ENCODE assay signal across 7 mouse cellular contexts in the genomic region with DNA sequence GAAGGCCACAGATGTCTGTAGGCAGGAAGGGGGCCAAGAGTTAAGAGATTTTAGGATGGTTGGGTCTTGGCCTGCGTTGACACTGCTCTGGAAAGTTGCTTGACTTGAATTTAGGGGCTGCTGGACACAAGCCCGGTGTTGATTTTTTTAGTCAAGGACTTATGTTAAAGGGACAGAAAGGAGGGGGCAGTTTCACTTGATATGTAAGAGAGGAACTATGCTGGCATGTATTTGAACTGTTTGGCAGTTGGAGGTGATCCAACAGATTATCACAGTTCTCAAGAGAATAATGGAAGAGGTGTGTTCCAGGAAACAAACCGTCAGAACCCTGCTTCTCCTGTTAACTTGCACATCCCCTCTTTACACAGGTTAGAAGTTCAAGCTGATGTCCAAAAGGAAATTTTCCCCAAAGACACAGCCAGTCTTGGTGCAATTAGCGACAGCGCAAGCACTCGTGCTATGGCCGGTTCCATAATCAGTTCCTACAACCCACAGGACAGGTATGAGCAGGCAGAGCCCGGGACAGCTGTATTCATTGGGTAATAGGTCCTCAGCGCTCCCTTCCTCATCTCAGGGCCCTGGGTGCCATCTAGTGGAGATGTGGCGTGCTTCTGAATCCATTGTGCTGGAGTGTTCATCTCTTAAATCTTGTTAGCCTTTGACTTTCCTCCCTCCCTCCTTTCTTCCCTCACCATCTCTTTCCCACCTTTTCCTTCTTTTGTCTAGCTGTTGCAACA. TPM values are rescaled to one million over a fixed set of nuclear protein-coding genes. Genes with fewer than 3 reads are reported as not detected.
DNase-seq lines count a peak whose midpoint lies in the region; ATAC-seq and TF ChIP-seq lines count a peak whose summit lies in the region.

No protein-coding gene starts in this region.

- ATAC-seq in Patski, result no peak
- ATAC-seq in forebrain, postnatal 0 days, result peak; percentile 84
- 0 out of 2 replicates have a peak, but pooled peaks have one; percentile 48 for ATAC-seq in hindbrain, embryonic 12.5 days (ENCODE audit: low FRiP score)

- H3K36me3 ChIP-seq in forebrain, postnatal 0 days (ENCODE audit: insufficient read depth), result peaks cover 48% of the 10 kb centered on the region
- H3K36me3 ChIP-seq in hindbrain, embryonic 12.5 days, result peaks cover 50% of the 10 kb centered on the region
- peaks cover 57% of the 10 kb centered on the region for H3K36me3 ChIP-seq in macrophage (ENCODE audit: inconsistent target)

- no peak overlapping the region for H3K9ac ChIP-seq in forebrain, postnatal 0 days
- H3K9ac ChIP-seq in hindbrain, embryonic 12.5 days, result no peak overlapping the region

- DNase-seq in Patski (ENCODE audit: low read depth, low spot score), result no peak
- peak; percentile 82 to 87 for DNase-seq in cerebellum, adult 18-20 months
- DNase-seq in forebrain, postnatal 0 days, result peak; percentile 82
- DNase-seq in layer of hippocampus, postnatal 25 days (ENCODE audit: extremely low spot score in 1 of 2, low spot score in 1 of 2), result peak; percentile 45 to 58
- DNase-seq in right cerebral cortex, postnatal 25 days, result peak; percentile 54

- TF ChIP-seq CTCF in Patski (IDR thresholded peaks at IDR 0.05), result peak; percentile 88
- TF ChIP-seq CTCF in forebrain, postnatal 0 days (IDR thresholded peaks at IDR 0.05; ENCODE audit: low read depth), result peak; percentile 87

- H3K27ac ChIP-seq in forebrain, postnatal 0 days (ENCODE audit: low read depth, low read length), result no peak overlapping the region
- no peak overlapping the region for H3K27ac ChIP-seq in hindbrain, embryonic 12.5 days
- H3K27ac ChIP-seq in macrophage, result peak overlapping the region; percentile 68

- POLR2A ChIA-PET in Patski (lab: Charles Lee), result interaction anchor here (1.0 kb wide), 2 partner anchors 26 to 111 kb away, joined by 3 to 7 read pairs; no protein-coding TSS in a partner anchor

- H3K27me3 ChIP-seq in Patski, result no peaks in the 10 kb centered on the region
- no peaks in the 10 kb centered on the region for H3K27me3 ChIP-seq in forebrain, postnatal 0 days (ENCODE audit: insufficient read depth, low read length)
- no peaks in the 10 kb centered on the region for H3K27me3 ChIP-seq in hindbrain, embryonic 12.5 days

- no peak overlapping the region for H3K4me3 ChIP-seq in forebrain, postnatal 0 days (ENCODE audit: low read depth, low read length)
- no peak overlapping the region for H3K4me3 ChIP-seq in hindbrain, embryonic 12.5 days
- H3K4me3 ChIP-seq in macrophage (ENCODE audit: inconsistent target), result no peak overlapping the region

- CTCF ChIA-PET in Patski (lab: Charles Lee), result interaction anchor here (0.7 to 2.1 kb wide), 12 partner anchors 63 to 129 kb away, joined by 3 to 11 read pairs (median 4); no protein-coding TSS in a partner anchor

- H3K79me2 ChIP-seq in macrophage (ENCODE audit: inconsistent target), result no peaks in the 10 kb centered on the region; the same call in 1 of the 2 replicates

- 42% methylated on average over 10 of the region's 10 CpGs for WGBS in forebrain, postnatal 0 days
- 53% methylated on average over 10 of the region's 10 CpGs for WGBS in hindbrain, embryonic 12.5 days
- 39% methylated on average over 10 of the region's 10 CpGs for WGBS in macrophage (ENCODE audit: missing documents)

- H3K4me2 ChIP-seq in forebrain, postnatal 0 days (ENCODE audit: low read depth), result no peak overlapping the region
- H3K4me2 ChIP-seq in hindbrain, embryonic 12.5 days (replicated peaks), result no peak overlapping the region

- in situ Hi-C loops in Patski (cut with MboI; ENCODE audit: low pct_unique_long_range_greater_than_20kb), result no loop called here

- no peaks in the 10 kb centered on the region for H3K4me1 ChIP-seq in forebrain, postnatal 0 days (ENCODE audit: insufficient read depth)
- no peaks in the 10 kb centered on the region for H3K4me1 ChIP-seq in hindbrain, embryonic 12.5 days

- H3K9me3 ChIP-seq in forebrain, postnatal 0 days (ENCODE audit: low read length), result no peaks in the 10 kb centered on the region
- H3K9me3 ChIP-seq in hindbrain, embryonic 12.5 days (replicated peaks), result no peaks in the 10 kb centered on the region

RNA-seq across cellular contexts. Expression of gene Tmem54, which starts 22.8 kb away (rescaled TPM):
- polyA plus RNA-seq in Patski (2021) (not detected), macrophage (2018) (not detected in 3 replicates)
- not detected in 2 replicates for total RNA-seq in forebrain, postnatal 0 days (2014; rRNA removed)
- polyA plus RNA-seq in forebrain, postnatal 0 days (2015; fragmentation: Nextera tagmentation; extraction: Ambion mirVana), result not detected in 2 replicates
- 1.1 and 1.7 TPM in 2 replicates for polyA plus RNA-seq in hindbrain, embryonic 12.5 days (2016; fragmentation: Nextera tagmentation; extraction: Ambion mirVana)
- not detected for total RNA-seq in layer of hippocampus, postnatal 25 days (2021)
- under 1 TPM in 1 of 26 experiments, not detected in 25; 0.62 TPM for total RNA-seq in macrophage (2018; cell fraction: chromatin; rRNA removed)
- total RNA-seq in macrophage (2018; cell fraction: cytosol; rRNA removed), result not detected
- total RNA-seq in macrophage (2018; cell fraction: nucleus; rRNA removed), result 1 to 10 TPM in 3 of 26 experiments, not detected in 23; 1.4 to 5.0 (median 1.6) TPM

RNA-seq across cellular contexts. Expression of gene Rnf19b, which starts 24.5 kb away (rescaled TPM):
- 31.4 TPM for polyA plus RNA-seq in Patski (2021)
- 116 and 135 TPM in 2 replicates for total RNA-seq in forebrain, postnatal 0 days (2014; rRNA removed)
- polyA plus RNA-seq in forebrain, postnatal 0 days (2015; fragmentation: Nextera tagmentation; extraction: Ambion mirVana), result 31.1 and 32.6 TPM in 2 replicates
- 17.7 and 20.4 TPM in 2 replicates for polyA plus RNA-seq in hindbrain, embryonic 12.5 days (2016; fragmentation: Nextera tagmentation; extraction: Ambion mirVana)
- 10 to 100 TPM; 48.1 to 49.7 TPM for total RNA-seq in layer of hippocampus, postnatal 25 days (2021)
- total RNA-seq in macrophage (2018; cell fraction: chromatin; rRNA removed), result 100 to 1,000 TPM in 23 of 26 experiments, 10 to 100 TPM in 3; 43.8 to 854 (median 239) TPM
- 100 to 1,000 TPM in 21 of 26 experiments, 10 to 100 TPM in 5; 61.2 to 599 (median 214) TPM for total RNA-seq in macrophage (2018; cell fraction: cytosol; rRNA removed)
- total RNA-seq in macrophage (2018; cell fraction: nucleus; rRNA removed), result 100 to 1,000 TPM in 23 of 26 experiments, 10 to 100 TPM in 3; 42.1 to 649 (median 369) TPM
- 46.8 to 75.4 TPM (median 72.8 TPM) in 3 replicates for polyA plus RNA-seq in macrophage (2018)

RNA-seq across cellular contexts. Expression of gene Hpca, which starts 39.3 kb away (rescaled TPM):
- polyA plus RNA-seq in Patski (2021) (not detected), macrophage (2018) (not detected in 3 replicates)
- 129 and 214 TPM in 2 replicates for total RNA-seq in forebrain, postnatal 0 days (2014; rRNA removed)
- 110 and 128 TPM in 2 replicates for polyA plus RNA-seq in forebrain, postnatal 0 days (2015; fragmentation: Nextera tagmentation; extraction: Ambion mirVana)
- 8.8 and 12.1 TPM in 2 replicates for polyA plus RNA-seq in hindbrain, embryonic 12.5 days (2016; fragmentation: Nextera tagmentation; extraction: Ambion mirVana)
- 1,000 to 10,000 TPM; 2,567 to 2,613 TPM for total RNA-seq in layer of hippocampus, postnatal 25 days (2021)
- not detected for total RNA-seq in macrophage (2018; cell fraction: chromatin; rRNA removed)
- total RNA-seq in macrophage (2018; cell fraction: cytosol; rRNA removed), result not detected
- total RNA-seq in macrophage (2018; cell fraction: nucleus; rRNA removed), result 1 to 10 TPM in 1 of 26 experiments, not detected in 25; 1.4 TPM

RNA-seq across cellular contexts. Expression of gene Fndc5, which starts 54.3 kb away (rescaled TPM):
- polyA plus RNA-seq in Patski (2021), result not detected
- 10.3 and 11.6 TPM in 2 replicates for total RNA-seq in forebrain, postnatal 0 days (2014; rRNA removed)
- 5.8 and 8.3 TPM in 2 replicates for polyA plus RNA-seq in forebrain, postnatal 0 days (2015; fragmentation: Nextera tagmentation; extraction: Ambion mirVana)
- 3.9 and 6.2 TPM in 2 replicates for polyA plus RNA-seq in hindbrain, embryonic 12.5 days (2016; fragmentation: Nextera tagmentation; extraction: Ambion mirVana)
- total RNA-seq in layer of hippocampus, postnatal 25 days (2021), result 10 to 100 TPM; 85.1 to 86.0 TPM
- under 1 TPM in 1 of 26 experiments, not detected in 25; 0.22 TPM for total RNA-seq in macrophage (2018; cell fraction: chromatin; rRNA removed)
- not detected for total RNA-seq in macrophage (2018; cell fraction: cytosol; rRNA removed)
- 1 to 10 TPM in 1 of 26 experiments, under 1 TPM in 1, not detected in 24; 0.18 to 1.4 TPM for total RNA-seq in macrophage (2018; cell fraction: nucleus; rRNA removed)
- polyA plus RNA-seq in macrophage (2018), result not detected in 3 replicates
